Mouse (Mus musculus) liver, postnatal 0 days (tissue): Measurements from ENCODE around the gene Prox2.

ENCODE experiments used
- CTCF ChIP-seq: sonication (generic); IDR thresholded peaks from 2 replicates; pipeline ENCODE4 v1.5.1; 2016; ENCODE audit warnings: antibody characterized with exemption, low read depth
- EP300 ChIP-seq: IDR thresholded peaks from 2 replicates; pipeline ENCODE4 v1.6.1; 2016; ENCODE audit warnings: antibody characterized with exemption, low read depth, mild to moderate bottlenecking

GRCm38 (mm10) chr12:85103096-85103495 lies 7.5 kb downstream of the Prox2 start:
- TF ChIP-seq EP300 (no peak), CTCF (no peak)
